Mouse (Mus musculus) midbrain, embryonic 14.5 days (tissue): Measurements from ENCODE around the gene Fam107b. TPM values are rescaled to one million over a fixed set of nuclear protein-coding genes. Genes with fewer than 3 reads are reported as not detected.
"Not testable (repeated sequence)": the region's sequence is repeated elsewhere in the genome, so short reads cannot be mapped to it uniquely, and the experiment has no call there.

Experiments
- ATAC-seq: fragments of 200-750 bp; cut with Nextera tagmentation; 2 replicates; pipeline ENCODE4 v1.8.0; 2017; ENCODE audit warnings: moderate number of reproducible peaks, moderate library complexity; ENCODE audit not compliant: low FRiP score, low TSS enrichment
- DNase-seq: peaks from one replicate; pipeline ENCODE4 v3.0.0-alpha.2; 2015
- H3K27ac ChIP-seq: fragments of 300-500 bp; sonication (generic); replicated peaks from 2 replicates; pipeline ENCODE4 v1.5.1; 2014; ENCODE audit warnings: mild to moderate bottlenecking, low read depth, low read length, moderate library complexity
- H3K27me3 ChIP-seq: fragments of 300-500 bp; sonication (generic); 2 replicates; pipeline ENCODE4 v1.6.1; 2014; ENCODE audit warnings: low read length, control low read depth, mixed read lengths; ENCODE audit not compliant: control insufficient read depth, insufficient read depth
- H3K36me3 ChIP-seq: fragments of 300-500 bp; sonication (generic); 2 replicates; pipeline ENCODE4 v1.6.1; 2014; ENCODE audit warnings: low read length, control low read depth; ENCODE audit not compliant: control insufficient read depth, insufficient read depth
- H3K4me1 ChIP-seq: fragments of 300-500 bp; sonication (generic); 2 replicates; pipeline ENCODE4 v1.6.1; 2014; ENCODE audit warnings: mild to moderate bottlenecking, antibody characterized with exemption, low read length, control low read depth; ENCODE audit not compliant: control insufficient read depth, insufficient read depth
- H3K4me2 ChIP-seq: fragments of 300-500 bp; sonication (generic); 2 replicates; pipeline ENCODE4 v1.6.1; 2014; ENCODE audit warnings: mild to moderate bottlenecking, low read length, moderate library complexity
- H3K4me3 ChIP-seq: fragments of 300-500 bp; sonication (generic); replicated peaks from 2 replicates; pipeline ENCODE4 v1.5.1; 2014; ENCODE audit warnings: low read depth, low read length
- H3K9ac ChIP-seq: fragments of 300-500 bp; sonication (generic); replicated peaks from 2 replicates; pipeline ENCODE4 v1.6.1; 2014; ENCODE audit warnings: mild to moderate bottlenecking, low read length, moderate library complexity
- H3K9me3 ChIP-seq: fragments of 300-500 bp; sonication (generic); 2 replicates; pipeline ENCODE4 v1.6.1; 2016; ENCODE audit warnings: low read length, control low read depth, mixed read lengths; ENCODE audit not compliant: control insufficient read depth
- WGBS: fragments of 180-500 bp; shearing (Covaris S2); extraction: QIAGEN DNeasy Blood & Tissue Kit; methylation state at CpG from one replicate; pipeline ENCODE4 v1.1.7; 2014; 5-methylcytosine and 5-hydroxymethylcytosine counted together
- polyA plus RNA-seq: library from polyadenylated mRNA; unstranded; fragments of >200 nt; fragmentation: Nextera tagmentation; extraction: Ambion mirVana; gene quantifications from 2 replicates; pipeline ENCODE4 v1.2.1, GENCODE M21; 2014

Fam107b gene
- polyA plus RNA-seq, 1 experiment from 2014 or later: 49.0 TPM

GRCm38 (mm10) chr2:3717847-3718246 is 147.6 kb downstream of the Fam107b start:
- Histone ChIP-seq H3K4me1 (peaks cover 21% of the 10 kb centered on the region), H3K4me3 (no peak overlapping the region), H3K36me3 (no peaks in the 10 kb centered on the region), H3K27me3 (no peaks in the 10 kb centered on the region), H3K27ac (no peak overlapping the region), H3K4me2 (no peak overlapping the region), H3K9ac (no peak overlapping the region), H3K9me3 (no peaks in the 10 kb centered on the region)
- WGBS: 85% methylated on average over 4 of the region's 4 CpGs
- ATAC-seq (no peak), DNase-seq (no peak)

GRCm38 (mm10) chr2:3719436-3720121 is 149.3 kb downstream of the Fam107b start:
- H3K9ac ChIP-seq, H3K9me3 ChIP-seq, H3K27me3 ChIP-seq, H3K27ac ChIP-seq, H3K36me3 ChIP-seq, H3K4me3 ChIP-seq, ATAC-seq, H3K4me2 ChIP-seq, DNase-seq: not testable (repeated sequence)
- 89% methylated on average over 5 of the region's 5 CpGs for WGBS
- H3K4me1 ChIP-seq: peaks cover 16% of the 10 kb centered on the region

GRCm38 (mm10) chr2:3721107-3721506 is 150.8 kb downstream of the Fam107b start:
- ATAC-seq: no peak

GRCm38 (mm10) chr2:3721974-3722373 is 151.7 kb downstream of the Fam107b start:
- H3K27ac ChIP-seq: no peak overlapping the region
- WGBS: 93% methylated on average over 6 of the region's 6 CpGs
- DNase-seq: no peak

More at GRCm38 (mm10) chr2:3721107-3721506, 150.8 kb downstream of the Fam107b start:
- H3K27ac ChIP-seq: no peak overlapping the region
- H3K9ac ChIP-seq: no peak overlapping the region
- H3K27me3 ChIP-seq: no peaks in the 10 kb centered on the region
- H3K4me3 ChIP-seq: no peak overlapping the region
- 93% methylated on average over 5 of the region's 5 CpGs for WGBS
- DNase-seq: no peak
- no peaks in the 10 kb centered on the region for H3K9me3 ChIP-seq
- H3K36me3 ChIP-seq: no peaks in the 10 kb centered on the region
- H3K4me2 ChIP-seq: no peak overlapping the region
- H3K4me1 ChIP-seq: peaks cover 5% of the 10 kb centered on the region

GRCm38 (mm10) chr2:3723391-3724106 is 153.3 kb downstream of the Fam107b start:
- Histone ChIP-seq H3K9ac (no peak overlapping the region), H3K27me3 (no peaks in the 10 kb centered on the region), H3K9me3 (no peaks in the 10 kb centered on the region), H3K4me1 (no peaks in the 10 kb centered on the region), H3K27ac (no peak overlapping the region), H3K36me3 (no peaks in the 10 kb centered on the region), H3K4me2 (no peak overlapping the region), H3K4me3 (no peak overlapping the region)
- ATAC-seq: no peak
- no peak for DNase-seq
- WGBS: 85% methylated on average over 8 of the region's 8 CpGs

More at GRCm38 (mm10) chr2:3721974-3722373, 151.7 kb downstream of the Fam107b start:
- Histone ChIP-seq H3K4me3 (no peak overlapping the region), H3K36me3 (no peaks in the 10 kb centered on the region), H3K4me2 (no peak overlapping the region), H3K9me3 (no peaks in the 10 kb centered on the region), H3K27me3 (no peaks in the 10 kb centered on the region), H3K9ac (no peak overlapping the region), H3K4me1 (no peaks in the 10 kb centered on the region)
- ATAC-seq: no peak

GRCm38 (mm10) chr2:3726501-3727078 is 156.3 kb downstream of the Fam107b start:
- Histone ChIP-seq H3K27ac (no peak overlapping the region; the same call in 1 of the 2 replicates), H3K9ac (no peak overlapping the region), H3K4me1 (no peaks in the 10 kb centered on the region), H3K4me2 (no peak overlapping the region), H3K4me3 (no peak overlapping the region), H3K36me3 (no peaks in the 10 kb centered on the region), H3K27me3 (no peaks in the 10 kb centered on the region), H3K9me3 (no peaks in the 10 kb centered on the region)
- 79% methylated on average over 13 of the region's 13 CpGs for WGBS
- ATAC-seq (no peak), DNase-seq (no peak)

GRCm38 (mm10) chr2:3727225-3727930 is 157.1 kb downstream of the Fam107b start:
- H3K4me2 ChIP-seq: no peak overlapping the region
- H3K36me3 ChIP-seq: no peaks in the 10 kb centered on the region
- H3K27me3 ChIP-seq: no peaks in the 10 kb centered on the region
- WGBS: 89% methylated on average over 5 of the region's 5 CpGs
- no peaks in the 10 kb centered on the region for H3K9me3 ChIP-seq
- no peak overlapping the region for H3K9ac ChIP-seq
- ATAC-seq (no peak), DNase-seq (no peak)
- H3K4me1 ChIP-seq: no peaks in the 10 kb centered on the region
- H3K27ac ChIP-seq: no peak overlapping the region
- H3K4me3 ChIP-seq: no peak overlapping the region

GRCm38 (mm10) chr2:3728090-3728489 is 157.8 kb downstream of the Fam107b start:
- ATAC-seq (no peak), DNase-seq (no peak)
- no peak overlapping the region for H3K27ac ChIP-seq
- H3K27me3 ChIP-seq: no peaks in the 10 kb centered on the region
- no peaks in the 10 kb centered on the region for H3K9me3 ChIP-seq
- WGBS: 96% methylated on average over 4 of the region's 4 CpGs
- H3K4me3 ChIP-seq: no peak overlapping the region
- no peaks in the 10 kb centered on the region for H3K36me3 ChIP-seq
- no peak overlapping the region for H3K4me2 ChIP-seq
- H3K4me1 ChIP-seq: peaks cover 4% of the 10 kb centered on the region; the same call in 1 of the 2 replicates
- no peak overlapping the region for H3K9ac ChIP-seq
